Mouse (Mus musculus) brain, embryonic 14.5 days (tissue): ENCODE measurements around the gene Lrrc7.

ENCODE experiments used
- CTCF ChIP-seq: fragments of 200-500 bp; IDR thresholded peaks from 2 replicates; pipeline ENCODE4 v1.5.1; 2012; ENCODE audit warnings: inconsistent platforms, mild to moderate bottlenecking, moderate library complexity, borderline replicate concordance; ENCODE audit not compliant: insufficient read depth, insufficient read length; ENCODE audit errors: extremely low read depth
- POLR2A ChIP-seq: fragments of 200-500 bp; IDR thresholded peaks from 2 replicates; pipeline ENCODE4 v1.6.1; 2012; ENCODE audit warnings: mild to moderate bottlenecking, inconsistent platforms, borderline replicate concordance; ENCODE audit not compliant: poor library complexity, insufficient read depth, insufficient read length, severe bottlenecking; ENCODE audit errors: extremely low read depth

DNA sequence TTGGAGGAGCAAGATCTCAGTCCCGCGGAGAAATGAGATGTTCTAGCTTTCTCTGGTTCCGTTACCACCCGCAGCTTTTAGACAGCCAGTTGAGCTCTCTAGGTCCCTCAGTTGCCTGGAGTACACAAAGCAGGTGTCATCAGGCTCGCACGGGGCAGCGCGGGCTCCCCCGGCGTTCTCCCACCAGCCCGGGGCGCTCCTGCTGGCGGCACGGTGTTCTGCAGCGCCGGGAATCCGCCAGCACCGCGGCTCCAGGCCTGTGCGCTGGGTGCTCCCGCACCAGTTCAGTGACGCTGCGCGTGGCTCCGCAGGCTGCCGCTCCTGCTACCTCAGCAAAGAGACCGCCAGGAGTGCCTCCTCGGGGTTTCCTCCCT is at the start of gene Lrrc7:
- no peak for TF ChIP-seq POLR2A
- TF ChIP-seq CTCF, result peak; percentile 67
